Mouse (Mus musculus) gastrocnemius, postnatal 36 days (tissue): Measurements from ENCODE around the gene Csnk2a1. TPM values are rescaled to one million over a fixed set of nuclear protein-coding genes. Genes with fewer than 3 reads are reported as not detected.
"Not testable (repeated sequence)": the region's sequence is repeated elsewhere in the genome, so short reads cannot be mapped to it uniquely, and the experiment has no call there.

Source experiments
- DNase-seq, 2 experiments: peaks; one replicate each; pipeline ENCODE4 v3.0.0; 2022
- intact Hi-C: fragments of 180-260 bp; cut with DNase I; formaldehyde crosslinking; loops from one replicate; pipeline ENCODE4 v1.15.1; 2025
- total RNA-seq, 2 experiments: library from RNA; stranded (reverse); gene quantifications; 2 replicates each; pipeline ENCODE4 v1.2.3; 2021

The Csnk2a1 gene
- total RNA-seq, 2 experiments from 2014 or later, result 82.6 to 84.0 TPM

- DNase-seq, result peak in 1 of 2 experiments; percentile 45
- intact Hi-C loops, result no loop called here
Measured at GRCm38 (mm10) chr2:152227051-152227481, 427 bp downstream of the Csnk2a1 start.

GRCm38 (mm10) chr2:152230046-152230445 is 3.4 kb downstream of the Csnk2a1 start:
- no peak for DNase-seq
- intact Hi-C loops, result no loop called here

GRCm38 (mm10) chr2:152237926-152238325 is 11.3 kb downstream of the Csnk2a1 start:
- intact Hi-C loops, result no loop called here
- no peak for DNase-seq

GRCm38 (mm10) chr2:152240580-152240979 is 13.9 kb downstream of the Csnk2a1 start:
- DNase-seq, result no peak
- intact Hi-C loops, result no loop called here

- intact Hi-C loops, result no loop called here
- no peak for DNase-seq
Measured at GRCm38 (mm10) chr2:152247213-152247612, 20.6 kb downstream of the Csnk2a1 start.

GRCm38 (mm10) chr2:152250511-152250910 is 23.9 kb downstream of the Csnk2a1 start:
- intact Hi-C loops, result no loop called here
- no peak for DNase-seq

GRCm38 (mm10) chr2:152259739-152260138 is 33.1 kb downstream of the Csnk2a1 start:
- DNase-seq, result no peak
- intact Hi-C loops, result no loop called here

GRCm38 (mm10) chr2:152273639-152274038 is 47.0 kb downstream of the Csnk2a1 start:
- no peak for DNase-seq
- intact Hi-C loops, result no loop called here

GRCm38 (mm10) chr2:152281407-152281806 is 54.8 kb downstream of the Csnk2a1 start:
- intact Hi-C loops, result no loop called here
- peak in 1 of 2 experiments; percentile 17 for DNase-seq

GRCm38 (mm10) chr2:152287560-152287959 is 60.9 kb downstream of the Csnk2a1 start:
- intact Hi-C loops, result no loop called here
- no peak for DNase-seq

GRCm38 (mm10) chr2:152288046-152288445 is 61.4 kb downstream of the Csnk2a1 start:
- intact Hi-C loops, result no loop called here
- no peak for DNase-seq

GRCm38 (mm10) chr2:152289623-152290022 is 63.0 kb downstream of the Csnk2a1 start:
- intact Hi-C loops, DNase-seq: not testable (repeated sequence)

GRCm38 (mm10) chr2:152292475-152292874 is 65.8 kb downstream of the Csnk2a1 start:
- intact Hi-C loops, result no loop called here
- no peak for DNase-seq

GRCm38 (mm10) chr2:152293179-152293726 is 66.6 kb downstream of the Csnk2a1 start:
- intact Hi-C loops, result no loop called here
- DNase-seq, result no peak

GRCm38 (mm10) chr2:152293727-152294475 is 67.3 kb downstream of the Csnk2a1 start, which contains the start of gene Tbc1d20:
TSS of gene Tbc1d20 (plus strand) at chr2:152293828.
- intact Hi-C loops, result no loop called here
- DNase-seq, result peak; percentile 81 to 88

- intact Hi-C loops, result no loop called here
- no peak for DNase-seq
Measured at GRCm38 (mm10) chr2:152294541-152294940, 67.9 kb downstream of the Csnk2a1 start.

GRCm38 (mm10) chr2:152302862-152303261 is 76.2 kb downstream of the Csnk2a1 start:
- intact Hi-C loops, result no loop called here
- no peak for DNase-seq

GRCm38 (mm10) chr2:152303781-152304180 is 77.1 kb downstream of the Csnk2a1 start:
- no peak for DNase-seq
- intact Hi-C loops, result no loop called here

GRCm38 (mm10) chr2:152305480-152305879 is 78.8 kb downstream of the Csnk2a1 start:
- DNase-seq, result no peak
- intact Hi-C loops, result no loop called here

- intact Hi-C loops, result no loop called here
- no peak for DNase-seq
Measured at GRCm38 (mm10) chr2:152307186-152307585, 80.5 kb downstream of the Csnk2a1 start.

GRCm38 (mm10) chr2:152312996-152313395 is 86.4 kb downstream of the Csnk2a1 start:
- intact Hi-C loops, result no loop called here
- DNase-seq, result no peak

- no peak for DNase-seq
Measured at GRCm38 (mm10) chr2:152313926-152314325, 87.3 kb downstream of the Csnk2a1 start.

More at GRCm38 (mm10) chr2:152313926-152314325, 87.3 kb downstream of the Csnk2a1 start:
- intact Hi-C loops, result no loop called here
